Mouse (Mus musculus): ENCODE results near the gene Nit1.

The Nit1 gene

GRCm38 (mm10) chr1:171293906-171294297, 51.5 kb downstream of the Nit1 start:
- no peak for DNase-seq (ENCODE audit: low spot score in 2 of 2)

GRCm38 (mm10) chr1:171293351-171293750, 52.1 kb downstream of the Nit1 start:
- DNase-seq (ENCODE audit: low spot score in 2 of 2): no peak

GRCm38 (mm10) chr1:171288328-171288727, 57.1 kb downstream of the Nit1 start:
- DNase-seq (ENCODE audit: low spot score in 2 of 2): no peak
